Mouse (Mus musculus) hindbrain, postnatal 0 days (tissue): ENCODE results near the gene Batf3. TPM values are rescaled to one million over a fixed set of nuclear protein-coding genes. Genes with fewer than 3 reads are reported as not detected.
"Not testable (repeated sequence)": the region's sequence is repeated elsewhere in the genome, so short reads cannot be mapped to it uniquely, and the experiment has no call there.

ENCODE experiments used
- ATAC-seq: fragments of 200-750 bp; cut with Nextera tagmentation; 2 replicates; pipeline ENCODE4 v1.8.0; 2017; ENCODE audit warnings: mild to moderate bottlenecking, moderate TSS enrichment, moderate library complexity
- DNase-seq: peaks from one replicate; pipeline ENCODE4 v3.0.0-alpha.2; 2015; ENCODE audit warnings: low spot score
- H3K27ac ChIP-seq: fragments of 300-500 bp; sonication (generic); 2 replicates; pipeline ENCODE4 v1.5.1; 2014; ENCODE audit warnings: mild to moderate bottlenecking
- H3K27me3 ChIP-seq: fragments of 300-500 bp; sonication (generic); 2 replicates; pipeline ENCODE4 v1.6.1; 2014; ENCODE audit warnings: low read length, mixed read lengths; ENCODE audit not compliant: insufficient read depth
- H3K36me3 ChIP-seq: fragments of 300-500 bp; sonication (generic); 2 replicates; pipeline ENCODE4 v1.6.1; 2014; ENCODE audit warnings: low read length, mixed read lengths; ENCODE audit not compliant: insufficient read depth
- H3K4me1 ChIP-seq: fragments of 300-500 bp; sonication (generic); 2 replicates; pipeline ENCODE4 v1.6.1; 2014; ENCODE audit warnings: antibody characterized with exemption, low read length, mixed read lengths; ENCODE audit not compliant: insufficient read depth
- H3K4me2 ChIP-seq: fragments of 300-500 bp; sonication (generic); 2 replicates; pipeline ENCODE4 v1.6.1; 2014; ENCODE audit warnings: low read depth, mild to moderate bottlenecking, low read length, moderate library complexity, mixed read lengths
- H3K4me3 ChIP-seq: fragments of 300-500 bp; sonication (generic); 2 replicates; pipeline ENCODE4 v1.5.1; 2014; ENCODE audit warnings: low read length
- H3K9ac ChIP-seq: fragments of 300-500 bp; sonication (generic); replicated peaks from 2 replicates; pipeline ENCODE4 v1.6.1; 2014; ENCODE audit warnings: mild to moderate bottlenecking, low read length, moderate library complexity, mixed read lengths
- H3K9me3 ChIP-seq: fragments of 300-500 bp; sonication (generic); 2 replicates; pipeline ENCODE4 v1.6.1; 2016; ENCODE audit warnings: low read length, mixed read lengths
- CTCF ChIP-seq: IDR thresholded peaks from 2 replicates; pipeline ENCODE4 v1.5.1; 2016; ENCODE audit warnings: antibody characterized with exemption, control low read depth, low read depth
- WGBS: fragments of 180-500 bp; shearing (Covaris S2); extraction: QIAGEN DNeasy Blood & Tissue Kit; methylation state at CpG from one replicate; pipeline ENCODE4 v1.1.7; 2014; 5-methylcytosine and 5-hydroxymethylcytosine counted together
- polyA plus RNA-seq: library from polyadenylated mRNA; unstranded; fragments of >200 nt; fragmentation: Nextera tagmentation; extraction: Ambion mirVana; gene quantifications from 2 replicates; pipeline ENCODE4 v1.2.1, GENCODE M21; 2015
- total RNA-seq: library from RNA; depleted of rRNA; stranded (reverse); fragments of >200 nt; gene quantifications from 2 replicates; pipeline ENCODE4 v1.2.3, GENCODE M21; 2014; rRNA removed

The Batf3 gene
- total and polyA plus RNA-seq, 2 experiments from 2014 or later = 1.0 to 4.1 TPM

DNA sequence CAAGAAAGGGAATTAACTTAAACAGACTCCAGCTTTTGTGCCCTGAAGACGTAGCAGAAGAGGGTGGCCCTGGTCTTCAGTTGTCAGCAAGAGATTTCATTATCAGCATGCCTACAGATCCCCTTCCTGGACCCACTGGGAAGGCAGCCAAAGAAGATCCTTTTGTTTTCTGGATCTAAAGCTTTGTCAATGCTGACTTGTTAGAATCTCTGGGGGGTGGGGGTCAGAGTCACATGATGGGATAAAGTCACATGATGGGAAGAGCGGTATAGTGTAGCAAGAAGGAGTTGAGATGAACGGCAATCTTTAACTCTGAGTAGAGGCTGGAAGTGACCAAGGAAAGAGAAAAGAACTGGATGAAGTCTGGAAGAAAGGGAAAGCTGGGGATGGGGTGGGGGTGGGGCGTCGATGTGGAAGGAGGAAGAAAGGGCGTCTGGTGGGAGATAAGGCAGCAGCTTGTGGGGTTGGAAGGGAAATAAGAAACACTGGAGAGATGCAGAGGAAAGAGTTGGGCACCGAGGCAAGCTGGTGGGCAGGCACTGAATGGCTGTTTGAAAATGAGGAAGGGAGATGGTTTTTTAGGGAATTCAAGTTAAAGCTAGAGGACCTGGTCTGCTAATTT lies 41.3 kb downstream of the Batf3 start:
- no peaks in the 10 kb centered on the region for H3K9me3 ChIP-seq
- H3K27ac ChIP-seq = no peak overlapping the region
- DNase-seq (no peak), ATAC-seq (no peak)
- 64% methylated on average over 7 of the region's 7 CpGs for WGBS
- H3K9ac ChIP-seq = no peak overlapping the region
- H3K4me3 ChIP-seq = no peak overlapping the region
- TF ChIP-seq CTCF = no peak
- no peaks in the 10 kb centered on the region for H3K4me1 ChIP-seq
- no peak overlapping the region for H3K4me2 ChIP-seq
- H3K27me3 ChIP-seq = no peaks in the 10 kb centered on the region
- H3K36me3 ChIP-seq = no peaks in the 10 kb centered on the region

DNA sequence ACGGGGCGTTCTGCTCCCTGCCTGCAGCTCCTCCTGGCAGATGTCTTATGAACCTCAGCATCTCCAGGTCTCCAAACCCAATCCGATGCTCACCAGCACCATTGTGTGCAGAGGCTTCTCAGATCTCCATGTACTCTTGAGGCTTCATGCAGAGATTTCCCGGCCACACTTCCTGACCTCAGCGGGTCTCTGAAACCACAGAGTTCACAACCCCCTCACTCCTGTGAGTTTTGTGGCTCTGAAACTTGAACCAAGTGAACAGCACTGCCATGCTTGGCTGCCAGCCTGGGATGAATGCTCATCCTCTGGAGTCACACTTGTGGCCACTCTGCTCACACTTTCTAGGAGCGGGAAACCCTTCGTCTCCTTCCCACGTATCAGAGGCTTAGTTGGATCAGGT lies 43.3 kb downstream of the Batf3 start:
- TF ChIP-seq CTCF = no peak
- no peak for DNase-seq
- WGBS = 79% methylated on average over 8 of the region's 8 CpGs

DNA sequence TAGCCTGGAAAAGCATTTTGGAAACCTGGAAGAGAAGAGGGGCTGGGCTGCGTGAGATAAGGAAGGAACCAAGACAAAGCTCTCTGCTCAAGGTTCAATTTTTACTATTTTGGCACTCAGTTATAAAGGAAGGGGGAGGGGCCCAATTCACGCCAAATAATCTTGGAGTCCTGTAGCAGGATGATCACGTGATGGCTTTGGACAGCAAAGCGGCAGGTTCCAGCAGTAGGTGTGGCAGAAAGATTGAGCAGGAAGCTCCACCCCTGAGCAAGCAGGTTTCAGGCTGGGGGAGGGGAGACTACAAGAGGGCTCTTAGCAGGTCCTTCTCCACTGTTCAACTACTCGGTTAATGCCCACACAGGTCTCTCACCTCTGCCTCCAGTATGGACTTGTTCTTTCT lies 51.8 kb downstream of the Batf3 start:
- not testable (repeated sequence) for H3K36me3 ChIP-seq, H3K27me3 ChIP-seq, ATAC-seq, DNase-seq, H3K27ac ChIP-seq, H3K4me3 ChIP-seq, H3K4me2 ChIP-seq, H3K4me1 ChIP-seq, H3K9ac ChIP-seq, H3K9me3 ChIP-seq
- WGBS = 89% methylated on average over 5 of the region's 5 CpGs

More for the DNA sequence above, 43.3 kb downstream of the Batf3 start:
- Histone ChIP-seq H3K9me3 (no peaks in the 10 kb centered on the region), H3K36me3 (no peaks in the 10 kb centered on the region), H3K4me1 (no peaks in the 10 kb centered on the region), H3K27me3 (no peaks in the 10 kb centered on the region), H3K9ac (no peak overlapping the region), H3K27ac (no peak overlapping the region), H3K4me2 (no peak overlapping the region), H3K4me3 (no peak overlapping the region)
- no peak for ATAC-seq

DNA sequence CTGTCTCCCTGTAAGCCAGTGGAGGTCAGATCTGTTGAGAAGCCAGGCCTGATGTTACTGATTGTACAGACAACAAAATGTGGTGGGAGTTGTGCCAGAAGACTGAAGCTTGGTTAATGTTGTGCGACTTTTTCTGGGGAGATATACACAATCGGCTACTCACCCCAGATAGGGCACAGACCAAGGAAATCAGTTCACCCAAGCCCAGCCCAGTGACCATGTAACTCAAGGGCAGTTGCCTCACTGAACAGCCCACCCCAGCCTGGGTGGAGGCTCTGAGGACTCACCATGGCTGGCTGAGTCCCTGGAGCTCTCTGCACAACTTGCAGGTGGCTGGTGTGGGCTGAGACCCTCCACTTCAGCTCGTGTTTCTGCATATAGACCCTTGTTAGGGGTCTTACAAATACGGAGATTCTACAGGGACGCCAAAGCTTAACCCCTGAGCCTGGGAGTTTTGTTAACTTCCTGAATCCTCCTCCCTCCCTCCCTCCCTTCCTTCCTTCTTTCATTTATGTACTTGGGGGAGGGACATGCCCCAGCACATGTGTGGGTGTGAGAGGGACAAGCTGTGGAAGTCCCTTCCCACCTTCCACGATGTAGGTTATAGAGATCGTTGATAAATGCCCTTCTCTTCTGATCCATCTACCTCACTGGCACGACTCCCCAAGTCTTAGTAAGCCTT lies 53.4 kb downstream of the Batf3 start:
- no peak overlapping the region for H3K4me3 ChIP-seq
- no peak overlapping the region for H3K4me2 ChIP-seq
- H3K9me3 ChIP-seq = no peaks in the 10 kb centered on the region
- 78% methylated on average over 8 of the region's 8 CpGs for WGBS
- DNase-seq (no peak), ATAC-seq (no peak)
- H3K27ac ChIP-seq = no peak overlapping the region
- no peak overlapping the region for H3K9ac ChIP-seq
- no peaks in the 10 kb centered on the region for H3K4me1 ChIP-seq
- TF ChIP-seq CTCF = no peak
- H3K36me3 ChIP-seq = no peaks in the 10 kb centered on the region
- H3K27me3 ChIP-seq = no peaks in the 10 kb centered on the region

DNA sequence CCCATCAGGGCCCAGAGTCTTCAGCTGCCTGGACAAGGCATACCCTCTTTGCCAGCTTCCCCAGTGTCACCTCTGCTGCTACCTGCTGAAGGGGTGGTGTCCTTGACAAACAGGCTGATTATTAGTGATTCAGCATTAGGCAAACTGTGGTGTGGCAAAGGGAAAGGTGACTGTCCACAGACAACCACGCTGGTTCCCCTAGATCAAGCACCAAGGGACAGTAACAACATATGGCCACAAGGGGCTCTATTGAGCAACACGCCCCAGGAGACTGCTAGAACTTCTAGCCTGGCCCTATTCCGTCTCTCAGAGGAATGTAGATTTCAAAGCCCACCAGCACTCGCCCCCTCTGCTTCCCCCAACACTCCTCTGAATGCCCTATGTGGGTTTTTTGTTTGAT lies 55.4 kb downstream of the Batf3 start:
- ATAC-seq (no peak), DNase-seq (peak; percentile 38)
- Histone ChIP-seq H3K27me3 (no peaks in the 10 kb centered on the region), H3K9me3 (no peaks in the 10 kb centered on the region), H3K4me2 (no peak overlapping the region), H3K4me1 (no peaks in the 10 kb centered on the region), H3K36me3 (no peaks in the 10 kb centered on the region), H3K4me3 (no peak overlapping the region), H3K9ac (no peak overlapping the region), H3K27ac (no peak overlapping the region)
- WGBS = 11% methylated on average over 4 of the region's 4 CpGs
- peak; percentile 79 for TF ChIP-seq CTCF

DNA sequence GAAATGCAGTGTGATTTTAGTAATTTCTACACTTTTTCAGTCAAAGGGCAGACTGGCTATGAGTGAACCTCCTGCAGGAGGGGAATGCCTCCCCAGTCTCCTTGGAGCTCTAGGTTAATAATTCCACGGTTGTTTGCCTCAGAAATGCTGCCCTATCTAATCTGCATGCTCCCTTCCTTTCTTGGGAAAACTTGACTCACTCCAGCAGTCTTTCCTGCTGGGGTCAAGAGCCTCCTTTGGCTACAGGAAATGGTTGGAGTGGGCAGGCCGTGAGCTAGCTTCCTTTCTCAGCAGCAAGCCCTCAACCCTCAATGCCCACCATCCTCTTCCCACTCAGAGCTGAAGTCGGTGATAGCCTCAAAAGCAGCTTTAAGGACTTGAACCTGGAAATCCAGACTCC lies 56.7 kb downstream of the Batf3 start:
- ATAC-seq (no peak), DNase-seq (no peak)
- no peaks in the 10 kb centered on the region for H3K9me3 ChIP-seq
- no peak overlapping the region for H3K4me3 ChIP-seq
- H3K4me2 ChIP-seq = no peak overlapping the region
- no peak for TF ChIP-seq CTCF
- H3K27ac ChIP-seq = no peak overlapping the region
- no peak overlapping the region for H3K9ac ChIP-seq
- no peaks in the 10 kb centered on the region for H3K36me3 ChIP-seq
- 60% methylated on average over 3 of the region's 3 CpGs for WGBS
- no peaks in the 10 kb centered on the region for H3K4me1 ChIP-seq
- H3K27me3 ChIP-seq = no peaks in the 10 kb centered on the region

Other genes with a start within 250 kb of the Batf3 start
- 35.9 and 40.8 TPM in 2 replicates for gene Rps6kc1, start 186.1 kb upstream of the Batf3 start, total RNA-seq
- 19.6 and 21.0 TPM in 2 replicates for gene Rps6kc1, start 186.1 kb upstream of the Batf3 start, polyA plus RNA-seq
- 25.3 and 28.4 TPM in 2 replicates for gene Angel2, start 172.7 kb upstream of the Batf3 start, total RNA-seq
- 39.4 and 40.2 TPM in 2 replicates for gene Angel2, start 172.7 kb upstream of the Batf3 start, polyA plus RNA-seq
- gene Vash2, start 118.6 kb upstream of the Batf3 start, total RNA-seq = 38.5 and 40.9 TPM in 2 replicates
- gene Vash2, start 118.6 kb upstream of the Batf3 start, polyA plus RNA-seq = 46.6 and 47.4 TPM in 2 replicates
- gene Flvcr1, start 71.7 kb upstream of the Batf3 start, total RNA-seq = 27.6 and 44.9 TPM in 2 replicates
- 7.3 and 7.4 TPM in 2 replicates for gene Flvcr1, start 71.7 kb upstream of the Batf3 start, polyA plus RNA-seq
- not detected in 2 replicates for gene Spata45, start 61.2 kb upstream of the Batf3 start, total RNA-seq
- not detected in 2 replicates for gene Spata45, start 61.2 kb upstream of the Batf3 start, polyA plus RNA-seq
- gene Tatdn3, start 34.9 kb upstream of the Batf3 start, total RNA-seq = 9.1 and 14.8 TPM in 2 replicates
- 15.6 and 18.0 TPM in 2 replicates for gene Tatdn3, start 34.9 kb upstream of the Batf3 start, polyA plus RNA-seq
- 1.2 and 2.7 TPM in 2 replicates for gene Nsl1, start 34.8 kb upstream of the Batf3 start, total RNA-seq
- 3.2 and 4.4 TPM in 2 replicates for gene Nsl1, start 34.8 kb upstream of the Batf3 start, polyA plus RNA-seq
- not detected in 2 replicates for gene Fam71a, start 67.0 kb downstream of the Batf3 start, total RNA-seq
- not detected in 2 replicates for gene Fam71a, start 67.0 kb downstream of the Batf3 start, polyA plus RNA-seq
- gene Atf3, start 120.2 kb downstream of the Batf3 start, total RNA-seq = 1.6 and 1.8 TPM in 2 replicates
- gene Atf3, start 120.2 kb downstream of the Batf3 start, polyA plus RNA-seq = 1.7 and 1.8 TPM in 2 replicates
- gene Nenf, start 220.3 kb downstream of the Batf3 start, total RNA-seq = 143 and 171 TPM in 2 replicates
- 177 and 182 TPM in 2 replicates for gene Nenf, start 220.3 kb downstream of the Batf3 start, polyA plus RNA-seq
- gene Tmem206, start 228.1 kb downstream of the Batf3 start, total RNA-seq = 22.5 and 24.9 TPM in 2 replicates
- 23.2 and 24.0 TPM in 2 replicates for gene Tmem206, start 228.1 kb downstream of the Batf3 start, polyA plus RNA-seq